ENCODE assay signal across 8 mouse cellular contexts in genomic region chr19:5802011-5802786, GRCm38 (mm10). TPM values are rescaled to one million over a fixed set of nuclear protein-coding genes. Genes with fewer than 3 reads are reported as not detected.
DNase-seq lines count a peak whose midpoint lies in the region; ATAC-seq and TF ChIP-seq lines count a peak whose summit lies in the region.

No protein-coding gene starts in this region.

- H3K36me3 ChIP-seq in CH12.LX (replicated peaks in 1 of 2; ENCODE audit: control insufficient read depth in 1 of 2, insufficient read depth in 1 of 2, low read length in 1 of 2) = peaks cover 25 to 40% of the 10 kb centered on the region in 2 experiments
- peaks cover 13% of the 10 kb centered on the region for H3K36me3 ChIP-seq in forebrain, embryonic 11.5 days (ENCODE audit: control insufficient read depth, insufficient read depth, low read length)
- peaks cover 13% of the 10 kb centered on the region for H3K36me3 ChIP-seq in heart, embryonic 16.5 days (ENCODE audit: control insufficient read depth, insufficient read depth)
- H3K36me3 ChIP-seq in liver, embryonic 14.5 days (replicated peaks; ENCODE audit: control insufficient read depth, insufficient read depth, low read depth) = peaks cover 28% of the 10 kb centered on the region
- 0 out of 2 replicates have a peak, but pooled peaks cover 4% of the 10 kb centered on the region for H3K36me3 ChIP-seq in stomach, embryonic 15.5 days

- no peaks in the 10 kb centered on the region for H3K27me3 ChIP-seq in CH12.LX (replicated peaks)
- no peaks in the 10 kb centered on the region for H3K27me3 ChIP-seq in forebrain, embryonic 11.5 days (ENCODE audit: control insufficient read depth, insufficient read depth, low read length)
- H3K27me3 ChIP-seq in heart, embryonic 16.5 days (ENCODE audit: control insufficient read depth, insufficient read depth, low read length) = no peaks in the 10 kb centered on the region
- no peaks in the 10 kb centered on the region for H3K27me3 ChIP-seq in liver, embryonic 14.5 days (ENCODE audit: control insufficient read depth, insufficient read depth, low read length)
- H3K27me3 ChIP-seq in stomach, embryonic 15.5 days (replicated peaks) = no peaks in the 10 kb centered on the region

- peak; percentile 50; the same call in 1 of the 2 replicates for ATAC-seq in forebrain, embryonic 11.5 days (replicated peaks; ENCODE audit: low FRiP score)
- ATAC-seq in heart, embryonic 16.5 days (replicated peaks; ENCODE audit: extremely low read depth, insufficient read depth, low FRiP score) = 0 out of 2 replicates have a peak, but pooled peaks have one; percentile 16
- ATAC-seq in liver, embryonic 14.5 days (ENCODE audit: insufficient read depth) = peak; percentile 27; the same call in 1 of the 2 replicates
- ATAC-seq in stomach, embryonic 15.5 days (ENCODE audit: insufficient read depth, low FRiP score, low read depth) = peak; percentile 25; the same call in 1 of the 2 replicates

- no peak for TF ChIP-seq CTCF in CH12.LX (conservative IDR thresholded peaks at IDR 0.05 in 1 of 2, IDR thresholded peaks at IDR 0.05 in 1 of 2; ENCODE audit: low read depth in 2 of 2, low read length in 2 of 2)
- no peak for TF ChIP-seq CTCF in liver, embryonic 14.5 days (IDR thresholded peaks at IDR 0.05; ENCODE audit: low read depth)

- TF ChIP-seq RAD21 in CH12.LX (IDR thresholded peaks at IDR 0.05; ENCODE audit: low read depth, low read length) = no peak

- under 1% methylated on average over 25 of the region's 25 CpGs for WGBS in forebrain, embryonic 11.5 days
- WGBS in heart, embryonic 16.5 days = under 1% methylated on average over 25 of the region's 25 CpGs
- WGBS in liver, embryonic 14.5 days (ENCODE audit: insufficient replicate concordance) = under 1% methylated on average over 25 of the region's 25 CpGs
- under 1% methylated on average over 25 of the region's 25 CpGs for WGBS in stomach, embryonic 15.5 days

- dilution Hi-C loops in CH12.LX (cut with MboI; ENCODE audit: extremely low pct_ligation_motif_present, extremely low pct_unique_long_range_greater_than_20kb, low sequenced_read_pairs) = no loop called here

- peaks cover 11 to 22% of the 10 kb centered on the region in 2 experiments; a peak in 3 of 4 replicates for H3K4me1 ChIP-seq in CH12.LX (ENCODE audit: control insufficient read depth in 1 of 2, insufficient read depth in 2 of 2)
- H3K4me1 ChIP-seq in forebrain, embryonic 11.5 days (replicated peaks; ENCODE audit: control insufficient read depth, insufficient read depth, low read length) = peaks cover 34% of the 10 kb centered on the region
- peaks cover 30% of the 10 kb centered on the region for H3K4me1 ChIP-seq in heart, embryonic 16.5 days (ENCODE audit: control insufficient read depth, insufficient read depth, low read length)
- peaks cover 43 to 46% of the 10 kb centered on the region in 2 experiments for H3K4me1 ChIP-seq in liver, embryonic 14.5 days (replicated peaks; ENCODE audit: control insufficient read depth in 2 of 2, insufficient read depth in 2 of 2, low read length in 1 of 2)
- H3K4me1 ChIP-seq in stomach, embryonic 15.5 days = peaks cover 35% of the 10 kb centered on the region

- peak overlapping the region; percentile 53; the same call in 1 of the 2 replicates for H3K4me2 ChIP-seq in CH12.LX (ENCODE audit: insufficient read depth, low read depth, poor library complexity, severe bottlenecking)
- peak overlapping the region; percentile 86 for H3K4me2 ChIP-seq in forebrain, embryonic 11.5 days (ENCODE audit: low read depth, low read length, severe bottlenecking)
- H3K4me2 ChIP-seq in heart, embryonic 16.5 days (ENCODE audit: low read depth, low read length) = peak overlapping the region; percentile 81
- H3K4me2 ChIP-seq in liver, embryonic 14.5 days (ENCODE audit: low read depth) = peak overlapping the region; percentile 95
- H3K4me2 ChIP-seq in stomach, embryonic 15.5 days = peak overlapping the region; percentile 77

- peak overlapping the region; percentile 60 to 98 (median 79) for H3K4me3 ChIP-seq in CH12.LX (replicated peaks in 1 of 3; ENCODE audit: low read depth in 2 of 3, low read length in 2 of 3, poor library complexity in 1 of 3)
- peak overlapping the region; percentile 99 for H3K4me3 ChIP-seq in forebrain, embryonic 11.5 days (ENCODE audit: low read depth, low read length)
- peak overlapping the region; percentile 72 for H3K4me3 ChIP-seq in heart, embryonic 16.5 days (ENCODE audit: low read length)
- peak overlapping the region; percentile 73 to 97 for H3K4me3 ChIP-seq in liver, embryonic 14.5 days (ENCODE audit: insufficient read depth in 1 of 2, low read depth in 2 of 2, low read length in 2 of 2)
- H3K4me3 ChIP-seq in stomach, embryonic 15.5 days (replicated peaks) = peak overlapping the region; percentile 75

- peak overlapping the region; percentile 91; the same call in 1 of the 2 replicates for H3K27ac ChIP-seq in CH12.LX (ENCODE audit: insufficient read depth, low read depth)
- H3K27ac ChIP-seq in forebrain, embryonic 11.5 days (ENCODE audit: low read depth, low read length) = peak overlapping the region; percentile 100
- peak overlapping the region; percentile 100 for H3K27ac ChIP-seq in heart, embryonic 16.5 days (ENCODE audit: low read length)
- peak overlapping the region; percentile 98 for H3K27ac ChIP-seq in liver, embryonic 14.5 days
- H3K27ac ChIP-seq in stomach, embryonic 15.5 days = peak overlapping the region; percentile 99

- peak; percentile 87 for DNase-seq in CH12.LX (ENCODE audit: extremely low read depth)
- DNase-seq in c-Kit-positive CD71-positive TER-119-negative erythroid progenitor cells, embryonic 14.5 days (ENCODE audit: low read depth) = peak; percentile 86
- peak; percentile 98 for DNase-seq in forebrain, embryonic 11.5 days (ENCODE audit: low spot score)
- DNase-seq in kidney, postnatal 36 days = peak; percentile 96
- peak; percentile 89 to 91 (median 90) for DNase-seq in liver, embryonic 14.5 days (ENCODE audit: low read depth in 3 of 3, low spot score in 3 of 3)
- DNase-seq in neural tube, embryonic 10.5 days (ENCODE audit: extremely low spot score, low spot score) = peak; percentile 97

- H3K9ac ChIP-seq in CH12.LX (ENCODE audit: insufficient read depth, low read depth) = peak overlapping the region; percentile 99
- H3K9ac ChIP-seq in forebrain, embryonic 11.5 days (ENCODE audit: low read length) = peak overlapping the region; percentile 99
- peak overlapping the region; percentile 96 for H3K9ac ChIP-seq in heart, embryonic 16.5 days (ENCODE audit: low read length)
- peak overlapping the region; percentile 95 for H3K9ac ChIP-seq in liver, embryonic 14.5 days (replicated peaks)
- peak overlapping the region; percentile 67; the same call in 1 of the 2 replicates for H3K9ac ChIP-seq in stomach, embryonic 15.5 days

- H3K79me2 ChIP-seq in CH12.LX (replicated peaks; ENCODE audit: control insufficient read depth, extremely low read depth, insufficient read depth, poor library complexity, severe bottlenecking) = peaks cover 46% of the 10 kb centered on the region

- no peak for TF ChIP-seq EP300 in CH12.LX (IDR thresholded peaks at IDR 0.05; ENCODE audit: low read length)
- peak; percentile 80 for TF ChIP-seq EP300 in liver, embryonic 14.5 days (IDR thresholded peaks at IDR 0.05; ENCODE audit: low read depth)

- TF ChIP-seq POLR2A in CH12.LX (IDR thresholded peaks at IDR 0.05; ENCODE audit: low read depth, low read length) = peak; percentile 99

- H3K9me3 ChIP-seq in CH12.LX (replicated peaks; ENCODE audit: low read length) = no peaks in the 10 kb centered on the region
- no peaks in the 10 kb centered on the region for H3K9me3 ChIP-seq in forebrain, embryonic 11.5 days (ENCODE audit: control insufficient read depth, low read length)
- H3K9me3 ChIP-seq in heart, embryonic 16.5 days (replicated peaks; ENCODE audit: control insufficient read depth, low read length) = no peaks in the 10 kb centered on the region
- H3K9me3 ChIP-seq in liver, embryonic 14.5 days (ENCODE audit: control insufficient read depth, low read length) = no peaks in the 10 kb centered on the region
- no peaks in the 10 kb centered on the region for H3K9me3 ChIP-seq in stomach, embryonic 15.5 days

- in situ Hi-C loops in CH12.LX (cut with MboI; ENCODE audit: low pct_ligation_motif_present, low pct_unique_long_range_greater_than_20kb, low sequenced_read_pairs) = no loop called here

TF ChIP-seq in CH12.LX, 34 proteins besides CTCF, POLR2A, EP300 and RAD21:
- TF ChIP-seq TBP (conservative IDR thresholded peaks at IDR 0.05; ENCODE audit: low read depth, low read length) = peak; percentile 99
- TF ChIP-seq SIN3A (IDR thresholded peaks at IDR 0.05; ENCODE audit: low read length) = no peak
- TF ChIP-seq HCFC1 (IDR thresholded peaks at IDR 0.05; ENCODE audit: low read depth, low read length) = no peak

RNA-seq across cellular contexts. Expression of gene Scyl1, which starts 31.0 kb away (rescaled TPM):
- total RNA-seq in CH12.LX (2012; rRNA removed) = 49.8 and 55.0 TPM in 2 replicates
- 35.1 and 37.6 TPM in 2 replicates for total RNA-seq in CH12.LX (2014; rRNA removed)
- 49.1 and 56.1 TPM in 2 replicates for polyA plus RNA-seq in CH12.LX (2012; ENCODE audit: insufficient read length, low read depth)
- 65.2 and 66.3 TPM in 2 replicates for polyA plus RNA-seq in forebrain, embryonic 11.5 days (2014; fragmentation: Nextera tagmentation; extraction: Ambion mirVana)
- 62.1 and 66.6 TPM in 2 replicates for polyA plus RNA-seq in heart, embryonic 16.5 days (2015; fragmentation: Nextera tagmentation; extraction: Ambion mirVana)
- polyA plus RNA-seq in liver, embryonic 14.5 days (2012; rRNA removed) = 21.1 and 27.1 TPM in 2 replicates
- polyA plus RNA-seq in liver, embryonic 14.5 days (2014; fragmentation: Nextera tagmentation; extraction: Ambion mirVana) = 15.8 and 18.6 TPM in 2 replicates
- polyA plus RNA-seq in stomach, embryonic 15.5 days (2015; fragmentation: Nextera tagmentation; extraction: Ambion mirVana) = 63.6 and 68.9 TPM in 2 replicates

Comparison
In these comparisons a context has a peak if more than half of its experiments do, and no peak if none do; other contexts are left out.
1. Peak in every context shown above with its lines: DNase-seq, ATAC-seq, H3K4me3 ChIP-seq and H3K27ac ChIP-seq.